Mouse (Mus musculus) G1E (cell line): ENCODE data around the gene Ect2. TPM values are rescaled to one million over a fixed set of nuclear protein-coding genes. Genes with fewer than 3 reads are reported as not detected.

ENCODE experiments used
- ATAC-seq: 2 replicates; pipeline ENCODE4 v1.8.0; 2016; ENCODE audit warnings: mild to moderate bottlenecking; ENCODE audit not compliant: insufficient number of reproducible peaks, poor library complexity, low FRiP score, severe bottlenecking; ENCODE audit errors: extremely low read depth
- DNase-seq: peaks from one replicate; pipeline ENCODE4 v3.0.0; 2012; ENCODE audit warnings: low spot score
- H3K27me3 ChIP-seq: 2 replicates; pipeline ENCODE4 v1.6.1; 2012; ENCODE audit warnings: mild to moderate bottlenecking, low read length, inconsistent platforms; ENCODE audit not compliant: insufficient read depth
- H3K36me3 ChIP-seq: replicated peaks from 2 replicates; pipeline ENCODE3; 2012; ENCODE audit warnings: mild to moderate bottlenecking, inconsistent platforms
- H3K4me1 ChIP-seq: 2 replicates; pipeline ENCODE4 v1.6.1; 2012; ENCODE audit warnings: low read depth, low read length, inconsistent platforms, mixed read lengths; ENCODE audit not compliant: insufficient read depth
- H3K4me3 ChIP-seq: 2 replicates; pipeline ENCODE4 v1.5.1; 2012; ENCODE audit warnings: low read depth, mild to moderate bottlenecking, inconsistent platforms, low read length, moderate library complexity, mixed read lengths
- H3K9me3 ChIP-seq: replicated peaks from 2 replicates; pipeline ENCODE4 v1.6.1; 2012; ENCODE audit warnings: inconsistent platforms
- CTCF ChIP-seq: IDR thresholded peaks from 2 replicates; pipeline ENCODE4 v1.5.1; 2012; ENCODE audit warnings: low read depth, low read length, inconsistent platforms, mixed read lengths
- GATA1 ChIP-seq: IDR thresholded peaks from 2 replicates; pipeline ENCODE4 v1.6.1; 2012; ENCODE audit warnings: borderline replicate concordance, low read length, inconsistent platforms, mixed read lengths
- GATA2 ChIP-seq: IDR thresholded peaks from 2 replicates; pipeline ENCODE4 v1.6.1; 2012; ENCODE audit warnings: low read depth, low read length, inconsistent platforms, borderline replicate concordance
- POLR2AphosphoS5 ChIP-seq: IDR thresholded peaks from 2 replicates; pipeline ENCODE4 v1.6.1; 2012; ENCODE audit warnings: low read depth, low read length, inconsistent platforms; ENCODE audit not compliant: insufficient replicate concordance
- TAL1 ChIP-seq: conservative IDR thresholded peaks from 2 replicates; pipeline ENCODE4 v1.6.1; 2012; ENCODE audit warnings: low read depth, low read length, inconsistent platforms, mixed read lengths
- polyA plus RNA-seq: library from polyadenylated mRNA; stranded (reverse); fragments of >175 nt; gene quantifications from 2 replicates; pipeline ENCODE4 v1.2.3, GENCODE M21; 2012
- total RNA-seq, 2 experiments: library from RNA; stranded (forward) in 1 of 2; stranded (reverse) in 1 of 2; fragments of 200-1000 nt in 1 of 2; fragments of >200 nt in 1 of 2; fragmentation: Nextera tagmentation in 1 of 2; gene quantifications; 2 replicates each; pipeline ENCODE4 v1.2.3; 2014 to 2017

Gene Ect2
- total and polyA plus RNA-seq, 3 experiments = 1.9 to 191 (median 77.4) TPM

DNA sequence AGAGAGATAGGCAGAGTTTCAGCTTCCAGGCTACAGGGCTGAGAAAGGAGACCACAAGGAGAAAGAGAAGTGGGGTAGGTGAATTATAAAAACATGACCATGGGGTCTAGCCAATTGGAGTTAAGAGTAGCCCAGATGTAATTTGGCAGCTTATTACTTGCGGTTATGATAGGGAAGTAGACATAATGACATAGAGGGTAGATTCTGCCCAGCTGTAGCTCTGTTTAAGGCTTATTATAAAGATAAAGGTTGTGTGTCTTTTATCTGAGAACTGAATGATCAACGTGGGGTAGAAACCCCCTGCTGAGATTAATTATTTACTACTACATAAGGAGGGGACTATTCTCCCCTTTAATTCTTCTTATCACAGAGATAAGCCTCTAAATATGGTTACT lies 8.7 kb upstream of the Ect2 start:
- peaks cover 7% of the 10 kb centered on the region for H3K27me3 ChIP-seq
- no peak for DNase-seq
- H3K9me3 ChIP-seq = no peaks in the 10 kb centered on the region
- no peak overlapping the region for H3K4me3 ChIP-seq
- no peaks in the 10 kb centered on the region for H3K36me3 ChIP-seq
- ATAC-seq = no peak
- TF ChIP-seq POLR2AphosphoS5 (no peak), GATA1 (no peak), TAL1 (no peak), CTCF (no peak), GATA2 (no peak)
- H3K4me1 ChIP-seq = peaks cover 10% of the 10 kb centered on the region

DNA sequence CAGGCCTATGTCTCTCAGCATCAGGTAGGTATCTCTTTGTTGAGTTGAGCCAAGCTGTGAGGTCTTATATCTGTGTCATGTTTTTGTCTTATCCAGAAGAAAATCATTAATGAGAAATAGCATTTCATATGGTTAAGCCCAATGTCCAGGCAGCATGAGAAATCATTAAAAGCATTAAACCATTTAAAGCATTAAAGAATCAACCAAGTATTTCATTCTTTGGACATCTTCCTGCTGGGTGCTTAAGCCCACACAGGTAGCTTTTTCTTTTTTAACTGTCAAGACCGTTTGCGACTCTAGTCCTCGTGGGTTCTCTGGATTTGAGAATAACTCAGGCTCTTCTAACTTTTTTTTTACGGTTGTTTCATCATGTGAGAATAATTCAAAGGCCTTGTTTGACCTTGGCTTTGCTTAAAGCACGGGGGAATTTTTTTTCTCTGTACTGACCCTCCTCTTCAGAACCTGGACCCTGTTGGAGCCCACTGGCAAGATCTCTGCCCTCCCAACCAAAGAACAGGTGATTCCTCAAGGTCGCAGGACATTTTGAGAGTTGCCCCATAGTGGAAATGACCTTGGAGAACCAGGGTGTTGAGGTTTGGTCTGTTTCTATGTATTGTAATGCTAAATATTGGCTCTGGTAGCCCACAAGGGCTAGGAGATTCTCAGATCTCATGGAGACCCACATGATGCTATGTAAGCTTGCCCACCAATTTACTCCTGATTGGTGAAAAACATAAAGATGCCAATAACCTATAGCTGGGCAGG lies 8.1 kb upstream of the Ect2 start:
- no peak for DNase-seq
- no peak for ATAC-seq
- Histone ChIP-seq H3K27me3 (peaks cover 7% of the 10 kb centered on the region), H3K4me1 (peaks cover 10% of the 10 kb centered on the region), H3K9me3 (no peaks in the 10 kb centered on the region), H3K4me3 (no peak overlapping the region), H3K36me3 (no peaks in the 10 kb centered on the region)
- no peak for TF ChIP-seq GATA1
- TF ChIP-seq TAL1 = no peak
- no peak for TF ChIP-seq GATA2
- TF ChIP-seq POLR2AphosphoS5 = no peak
- no peak for TF ChIP-seq CTCF

DNA sequence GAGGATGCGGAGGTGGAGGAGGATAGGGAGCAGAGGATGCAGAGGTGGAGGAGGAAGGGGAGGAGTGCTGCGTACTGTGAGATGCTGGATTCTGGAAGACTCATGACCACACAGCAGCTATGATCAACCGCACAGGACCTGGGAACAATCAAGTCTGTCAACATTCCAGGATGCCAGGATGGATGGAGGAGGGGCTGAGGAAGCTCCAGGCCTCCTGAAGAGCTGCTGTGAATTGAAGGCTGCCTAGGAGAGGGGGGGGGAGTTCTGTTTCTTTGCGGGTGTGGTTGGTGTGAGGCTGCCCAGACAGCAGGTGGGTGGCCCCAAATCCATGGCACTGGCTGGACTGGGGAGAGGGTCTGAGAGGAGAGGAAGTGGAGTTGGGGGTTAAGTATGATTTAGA lies 5.2 kb upstream of the Ect2 start:
- H3K4me1 ChIP-seq = peaks cover 20% of the 10 kb centered on the region
- no peaks in the 10 kb centered on the region for H3K27me3 ChIP-seq
- no peak overlapping the region for H3K4me3 ChIP-seq
- TF ChIP-seq GATA1 (no peak), POLR2AphosphoS5 (no peak), GATA2 (no peak), TAL1 (no peak), CTCF (no peak)
- ATAC-seq (no peak), DNase-seq (no peak)
- H3K36me3 ChIP-seq = no peaks in the 10 kb centered on the region
- no peaks in the 10 kb centered on the region for H3K9me3 ChIP-seq

DNA sequence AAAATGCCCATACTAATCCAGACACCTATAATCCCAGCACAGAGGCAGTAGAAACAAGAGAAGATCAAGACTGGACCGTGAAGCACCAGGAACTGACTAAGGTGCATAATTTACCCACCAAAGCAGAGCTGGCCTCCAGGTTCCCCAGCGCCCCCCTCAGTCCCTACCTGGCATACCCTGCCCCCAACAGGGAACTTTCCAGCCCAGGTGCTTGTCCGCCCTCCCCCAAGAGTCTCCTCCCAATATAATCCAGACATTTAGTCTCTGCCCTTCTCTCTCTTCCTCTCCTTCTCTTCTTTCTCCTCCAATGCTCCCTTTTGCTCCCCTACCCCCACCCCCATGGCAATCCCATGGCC lies 2.9 kb upstream of the Ect2 start:
- H3K4me3 ChIP-seq = no peak overlapping the region
- peaks cover 32% of the 10 kb centered on the region for H3K4me1 ChIP-seq
- no peak for TF ChIP-seq GATA1
- DNase-seq = no peak
- ATAC-seq = no peak
- H3K9me3 ChIP-seq = no peaks in the 10 kb centered on the region
- H3K27me3 ChIP-seq = no peaks in the 10 kb centered on the region
- peaks cover 2% of the 10 kb centered on the region for H3K36me3 ChIP-seq

DNA sequence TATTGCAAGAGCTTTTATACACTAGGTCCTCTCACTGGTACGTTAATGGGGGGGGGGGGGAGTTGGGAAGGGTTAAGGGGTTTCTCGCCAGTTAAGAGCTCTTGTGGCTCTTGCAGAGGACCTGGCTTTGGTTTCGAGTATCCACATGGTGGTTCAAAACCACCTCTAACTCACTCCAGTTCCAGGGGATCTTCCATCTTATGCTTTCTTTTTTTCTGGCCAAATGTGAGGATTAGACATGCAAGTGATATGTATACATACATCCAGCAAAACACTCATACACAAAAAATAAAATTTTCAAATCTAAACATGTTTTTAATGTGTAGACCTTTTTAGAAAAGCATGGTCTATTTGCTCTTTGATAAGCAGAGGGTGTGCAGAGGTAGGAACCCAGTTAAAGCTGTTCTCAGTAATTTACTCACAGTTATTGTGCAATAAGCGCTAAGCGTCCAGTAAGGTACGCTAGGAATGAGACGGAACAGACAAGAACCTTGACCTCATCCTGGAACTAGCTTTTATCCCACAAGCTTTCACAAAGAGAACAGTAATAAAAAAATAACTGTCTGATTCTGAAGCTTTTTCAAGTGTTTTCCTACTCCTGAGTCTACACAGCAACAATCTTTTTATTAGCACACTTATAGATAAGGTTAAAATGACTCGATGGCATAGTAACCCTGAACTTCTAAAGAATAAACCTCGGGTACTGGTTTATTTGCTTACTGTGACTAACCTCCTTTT lies 2.3 kb upstream of the Ect2 start:
- DNase-seq = no peak
- Histone ChIP-seq H3K27me3 (no peaks in the 10 kb centered on the region), H3K36me3 (peaks cover 7% of the 10 kb centered on the region), H3K4me1 (peaks cover 32% of the 10 kb centered on the region), H3K9me3 (no peaks in the 10 kb centered on the region), H3K4me3 (no peak overlapping the region)
- TF ChIP-seq CTCF = no peak
- no peak for TF ChIP-seq GATA1
- no peak for TF ChIP-seq POLR2AphosphoS5
- TF ChIP-seq GATA2 = no peak
- no peak for TF ChIP-seq TAL1
- no peak for ATAC-seq

DNA sequence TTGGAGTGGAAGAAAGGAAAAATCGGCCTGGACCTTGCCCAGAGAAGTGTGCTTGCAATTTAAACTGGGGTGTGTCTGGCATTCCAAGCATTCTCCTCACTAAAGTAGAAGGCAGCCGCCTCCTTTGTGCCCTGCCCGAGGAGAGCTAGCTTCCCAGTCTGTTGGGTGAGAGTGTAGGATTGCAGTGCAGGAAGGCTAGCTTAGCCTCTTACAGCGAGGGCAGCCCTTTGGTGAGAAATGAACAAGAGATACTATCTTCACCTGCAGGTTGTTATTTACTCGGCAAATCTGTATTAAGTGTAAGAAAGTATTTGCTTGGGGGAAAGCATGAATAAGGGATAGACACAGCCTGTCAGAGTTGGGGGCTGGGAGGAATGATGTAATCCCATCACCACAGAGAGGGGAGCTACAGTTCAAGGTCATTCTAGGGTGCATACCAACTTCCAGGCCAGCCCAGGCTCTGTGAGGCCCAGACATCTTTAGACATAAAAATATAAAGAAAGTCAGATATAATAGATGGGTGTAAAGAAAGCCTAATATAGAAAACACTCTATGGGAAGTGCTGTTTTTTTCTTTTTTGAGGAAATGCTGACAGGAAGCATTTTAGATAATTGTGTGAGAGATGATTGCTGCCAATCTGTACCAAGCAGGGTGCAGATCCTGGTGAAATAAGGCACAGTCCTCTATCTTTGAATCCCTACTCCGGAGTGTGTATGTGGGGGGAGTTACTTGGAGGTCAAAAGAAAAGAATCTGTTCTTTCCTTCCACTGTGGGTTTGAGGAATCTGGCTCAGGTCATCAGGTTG lies 1.6 kb upstream of the Ect2 start:
- peaks cover 12% of the 10 kb centered on the region for H3K36me3 ChIP-seq
- no peaks in the 10 kb centered on the region for H3K27me3 ChIP-seq
- no peak overlapping the region for H3K4me3 ChIP-seq
- no peak for DNase-seq
- TF ChIP-seq GATA1 = no peak
- TF ChIP-seq POLR2AphosphoS5 = no peak
- no peak for TF ChIP-seq TAL1
- no peak for TF ChIP-seq CTCF
- no peak for TF ChIP-seq GATA2
- H3K9me3 ChIP-seq = no peaks in the 10 kb centered on the region
- H3K4me1 ChIP-seq = peaks cover 32% of the 10 kb centered on the region
- ATAC-seq = no peak
